Mouse (Mus musculus) neutrophil, adult 5-6 weeks (primary cell): Measurements from ENCODE around the gene Abcc4. TPM values are rescaled to one million over a fixed set of nuclear protein-coding genes. Genes with fewer than 3 reads are reported as not detected.
"Not testable (repeated sequence)": the region's sequence is repeated elsewhere in the genome, so short reads cannot be mapped to it uniquely, and the experiment has no call there.

ENCODE experiments used
- ATAC-seq: fragments of 151-379, 151-347 bp; 2 replicates; pipeline ENCODE4 v1.8.0; 2017; ENCODE audit warnings: mild to moderate bottlenecking, moderate TSS enrichment; ENCODE audit not compliant: insufficient number of reproducible peaks, poor library complexity, low FRiP score, severe bottlenecking; ENCODE audit errors: extremely low read depth
- total RNA-seq: library from RNA; stranded (forward); fragments of 200-1000 nt; gene quantifications from 2 replicates; pipeline ENCODE4 v1.2.3, GENCODE M21; 2017

The Abcc4 gene
- total RNA-seq, 1 experiment from 2014 or later = 12.6 TPM

- ATAC-seq = no peak
Observed at GRCm38 (mm10) chr14:118552901-118553475, 153.0 kb downstream of the Abcc4 start.

DNA sequence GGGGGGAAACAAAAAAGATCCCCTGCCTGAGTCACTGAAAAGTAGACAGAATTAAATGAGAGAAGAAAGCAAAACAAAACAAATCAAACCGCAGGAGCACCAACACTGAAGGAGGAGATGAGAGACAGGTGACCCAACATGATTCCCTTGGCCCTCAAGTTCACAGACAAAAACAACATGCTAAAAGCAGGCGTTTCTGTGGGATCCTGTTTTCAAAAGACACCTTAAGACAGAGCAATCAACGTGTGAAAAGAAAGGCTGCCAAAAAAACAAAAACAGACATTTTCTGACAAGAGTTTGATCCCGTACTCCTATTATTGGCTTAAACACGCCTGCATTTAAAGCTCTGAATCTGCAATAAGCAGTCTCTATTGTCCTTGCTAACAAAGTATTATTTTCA lies 153.6 kb downstream of the Abcc4 start:
- no peak for ATAC-seq

- ATAC-seq = no peak
Observed at GRCm38 (mm10) chr14:118551725-118552285, 154.2 kb downstream of the Abcc4 start.

DNA sequence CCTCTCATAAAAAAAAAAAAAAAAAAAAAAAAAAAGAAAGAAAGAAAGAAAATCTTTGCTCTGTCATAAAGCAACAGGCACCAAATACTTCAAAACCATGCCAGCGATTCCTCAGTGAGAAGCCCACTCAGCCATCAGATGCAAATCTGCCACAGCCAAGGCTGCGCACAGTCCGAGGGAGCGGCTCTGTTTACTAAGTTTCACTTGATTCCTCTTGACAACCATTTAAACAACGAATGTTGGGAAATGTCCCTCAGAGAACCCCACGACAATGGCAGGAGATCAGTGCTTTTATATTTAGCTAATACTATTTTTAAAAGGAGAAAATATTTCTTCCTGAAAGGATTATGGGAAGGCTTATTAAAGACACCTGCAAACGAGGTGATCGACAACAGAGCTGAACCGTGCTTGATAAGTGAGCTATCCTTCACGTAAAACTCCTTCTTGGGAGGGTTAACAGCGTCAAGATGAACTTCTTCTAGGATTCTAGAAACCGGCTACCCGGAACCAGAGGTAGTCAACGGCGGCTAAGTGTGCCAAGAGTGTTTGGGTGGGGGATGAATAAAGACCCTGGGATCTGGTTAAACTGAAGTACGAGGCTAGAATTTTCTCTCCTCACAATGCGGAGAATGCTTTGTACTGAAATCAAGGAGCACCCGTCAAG lies 154.8 kb downstream of the Abcc4 start:
- no peak for ATAC-seq

- no peak for ATAC-seq
Observed at GRCm38 (mm10) chr14:118544493-118544892, 161.5 kb downstream of the Abcc4 start.

DNA sequence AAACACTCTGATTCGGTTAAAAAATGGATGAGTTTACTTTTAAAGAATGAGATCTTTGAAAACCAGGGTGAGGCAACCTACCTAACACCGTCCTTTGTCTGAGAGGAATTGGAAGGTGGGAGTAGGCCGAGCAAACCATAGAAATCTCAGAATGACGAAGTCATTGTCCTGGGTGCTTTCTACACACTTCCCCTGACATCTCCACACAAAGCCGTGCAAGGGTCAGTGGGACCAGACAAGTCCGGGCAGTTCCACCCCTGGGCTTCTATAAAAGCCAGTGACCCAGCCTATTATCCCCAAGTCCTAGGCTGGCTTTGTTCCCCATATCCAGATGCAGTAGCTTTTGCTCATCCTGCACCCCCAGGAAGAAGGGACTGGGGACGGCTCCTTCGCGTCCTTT lies 163.1 kb downstream of the Abcc4 start:
- ATAC-seq = no peak

- no peak for ATAC-seq
Observed at GRCm38 (mm10) chr14:118531539-118531938, 174.5 kb downstream of the Abcc4 start.

GRCm38 (mm10) chr14:118514280-118515031 lies 191.6 kb downstream of the Abcc4 start:
- no peak for ATAC-seq

DNA sequence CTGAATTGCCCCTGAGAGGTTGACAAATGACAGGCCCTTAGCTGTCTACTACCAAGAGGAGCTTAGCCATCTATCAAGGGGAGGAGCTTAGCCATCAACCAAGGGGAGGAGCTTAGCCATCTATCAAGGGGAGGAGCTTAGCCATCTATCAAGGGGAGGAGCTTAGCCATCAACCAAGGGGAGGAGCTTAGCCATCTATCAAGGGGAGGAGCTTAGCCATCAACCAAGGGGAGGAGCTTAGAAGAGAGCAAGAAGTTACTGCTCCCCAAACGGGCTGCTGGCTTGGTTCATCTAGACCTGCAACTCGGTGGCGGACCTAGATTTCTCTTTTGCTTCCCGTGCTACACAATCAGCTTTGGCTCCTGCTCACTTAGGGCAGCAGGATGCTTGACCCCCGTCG lies 194.3 kb downstream of the Abcc4 start:
- not testable (repeated sequence) for ATAC-seq

GRCm38 (mm10) chr14:118510793-118511192 lies 195.2 kb downstream of the Abcc4 start:
- no peak for ATAC-seq

DNA sequence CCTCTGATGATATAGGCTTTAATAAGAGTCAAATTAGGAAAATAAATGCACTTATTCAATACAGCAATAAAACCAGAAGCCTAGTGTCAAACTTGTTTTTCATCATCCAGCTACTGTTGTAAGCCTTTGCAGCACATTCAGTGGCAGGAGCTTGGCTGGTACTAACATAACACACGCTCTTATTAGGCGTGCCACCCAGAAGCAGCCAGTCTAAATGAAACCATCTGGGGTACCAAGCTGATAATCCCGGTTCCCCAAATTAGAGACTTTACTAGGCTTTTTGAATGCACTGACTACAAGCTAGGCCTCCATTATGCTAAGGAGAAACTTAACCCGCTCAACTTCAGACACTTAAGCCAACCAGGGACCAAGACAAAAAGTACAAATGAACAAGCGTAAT lies 195.8 kb downstream of the Abcc4 start:
- no peak for ATAC-seq

GRCm38 (mm10) chr14:118507829-118508228 lies 198.2 kb downstream of the Abcc4 start:
- no peak for ATAC-seq

DNA sequence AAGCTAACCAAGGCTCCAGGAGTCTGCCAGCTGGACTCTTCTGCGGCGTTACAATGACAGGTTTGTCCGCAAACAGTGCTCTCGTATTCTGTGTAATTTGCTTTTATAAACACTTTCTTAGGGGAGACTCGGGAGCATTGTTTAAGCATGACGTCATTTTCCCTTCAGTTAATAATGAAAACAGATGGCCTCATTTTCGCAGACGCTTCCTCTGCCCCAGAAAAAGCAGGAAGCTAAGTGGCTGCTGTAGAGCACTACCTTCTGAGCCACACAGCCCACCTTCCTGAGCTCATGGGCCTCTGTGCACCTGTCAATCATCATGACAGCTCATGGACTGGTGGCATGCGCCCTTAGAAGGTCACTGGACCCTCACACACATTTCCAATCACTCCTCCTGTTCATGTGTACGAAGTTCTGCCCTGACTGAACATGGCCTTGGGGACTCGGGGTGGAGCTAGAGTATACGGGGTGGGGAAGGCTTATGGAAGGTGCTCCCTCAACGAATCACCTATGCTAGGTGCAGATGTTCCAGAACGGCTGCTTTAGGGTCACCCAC lies 199.3 kb downstream of the Abcc4 start:
- ATAC-seq = no peak

DNA sequence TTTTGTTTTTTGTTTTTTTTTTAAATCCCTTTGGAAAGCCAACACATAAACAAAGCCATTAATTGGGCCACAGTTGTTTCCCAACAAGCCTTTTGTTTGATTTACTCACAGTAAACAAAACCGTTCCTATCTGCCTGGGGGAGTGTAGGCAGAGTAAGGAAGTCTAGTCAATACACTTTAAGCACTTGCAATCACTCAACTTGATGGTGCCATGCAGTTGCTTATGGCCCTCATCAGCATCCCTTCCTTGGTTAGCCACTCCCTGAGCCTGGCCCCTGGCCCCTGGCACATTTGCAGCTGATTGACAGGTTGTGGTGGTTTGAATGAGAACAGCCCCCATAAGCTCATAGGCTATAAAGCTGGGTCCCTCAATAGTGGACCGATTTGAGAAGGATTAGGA lies 209.3 kb downstream of the Abcc4 start:
- no peak for ATAC-seq

GRCm38 (mm10) chr14:118495458-118495857 lies 210.6 kb downstream of the Abcc4 start:
- no peak for ATAC-seq

- ATAC-seq = no peak
Observed at GRCm38 (mm10) chr14:118491708-118492107, 214.3 kb downstream of the Abcc4 start.

DNA sequence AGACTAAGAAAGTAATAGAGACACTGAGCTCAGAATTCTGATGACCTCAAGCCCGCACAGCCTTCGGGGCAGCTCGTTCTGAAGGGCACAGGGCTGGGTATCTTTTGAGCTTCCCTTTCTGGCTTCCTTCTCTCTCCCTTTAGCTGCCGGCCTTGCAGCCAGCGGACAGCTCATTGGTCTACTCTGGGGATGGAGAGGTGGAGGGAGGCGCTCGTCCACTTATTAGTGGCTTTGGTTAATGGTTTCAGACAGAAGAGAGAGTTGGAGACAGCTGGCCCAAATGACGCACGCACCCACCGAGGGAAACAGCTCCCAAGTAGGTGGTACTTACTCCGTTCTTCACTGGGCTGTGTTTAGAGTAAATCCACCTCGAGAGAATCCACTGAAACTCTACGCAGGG lies 214.7 kb downstream of the Abcc4 start:
- ATAC-seq = no peak

- ATAC-seq = no peak
Observed at GRCm38 (mm10) chr14:118490525-118490924, 215.5 kb downstream of the Abcc4 start.

DNA sequence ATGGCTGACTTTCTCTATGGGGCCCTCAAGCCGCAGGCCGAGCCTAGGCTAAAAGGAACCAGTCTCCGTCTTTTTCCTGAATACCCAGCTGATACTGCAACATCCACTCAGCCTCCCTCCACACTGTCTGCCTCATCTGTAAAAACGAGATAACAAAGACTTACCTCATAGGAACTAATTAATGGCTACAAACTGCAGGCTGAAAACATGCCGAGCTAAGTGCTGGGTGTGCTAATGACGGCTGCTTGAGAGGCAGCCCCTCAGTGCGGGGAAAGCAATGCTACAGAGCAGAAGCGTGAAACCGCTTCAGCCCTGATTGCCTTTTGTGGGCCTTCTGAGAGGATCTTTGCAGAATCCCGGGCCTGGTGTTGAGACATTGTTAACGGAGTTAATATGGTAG lies 219.7 kb downstream of the Abcc4 start:
- ATAC-seq = no peak

DNA sequence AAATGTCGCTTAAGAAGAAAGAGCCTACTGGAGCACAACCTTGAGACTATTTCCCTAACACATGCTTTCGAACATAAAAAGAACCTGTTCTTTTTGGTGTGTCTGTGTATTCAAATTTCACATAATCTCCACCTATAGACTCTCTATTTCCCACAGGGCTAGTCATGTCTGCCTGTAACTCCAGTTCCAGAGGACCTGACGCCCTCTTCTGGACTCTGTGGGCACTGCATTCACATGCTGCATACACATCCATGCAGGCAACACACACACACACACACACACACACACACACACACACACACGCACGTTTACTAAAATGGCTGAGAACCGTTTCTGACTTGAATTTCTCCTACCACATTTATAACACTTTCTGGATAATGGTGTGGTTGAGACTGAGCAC lies 220.4 kb downstream of the Abcc4 start:
- ATAC-seq = no peak
